Mouse (Mus musculus) heart, postnatal 0 days (tissue): Measurements from ENCODE around the gene Txndc8. TPM values are rescaled to one million over a fixed set of nuclear protein-coding genes. Genes with fewer than 3 reads are reported as not detected.

Experiments
- ATAC-seq: fragments of 200-750 bp; cut with Nextera tagmentation; 2 replicates; pipeline ENCODE4 v1.8.0; 2017; ENCODE audit warnings: low read depth, moderate number of reproducible peaks, moderate library complexity; ENCODE audit not compliant: insufficient read depth
- DNase-seq: peaks from one replicate; pipeline ENCODE4 v3.0.0-alpha.2; 2016; ENCODE audit warnings: low spot score
- H3K27ac ChIP-seq: fragments of 300-500 bp; sonication (generic); 2 replicates; pipeline ENCODE4 v1.5.1; 2014; ENCODE audit warnings: low read depth, mild to moderate bottlenecking
- H3K27me3 ChIP-seq: fragments of 300-500 bp; sonication (generic); 2 replicates; pipeline ENCODE4 v1.6.1; 2014; ENCODE audit warnings: low read length, mixed read lengths; ENCODE audit not compliant: control insufficient read depth, insufficient read depth
- H3K36me3 ChIP-seq: fragments of 300-500 bp; sonication (generic); replicated peaks from 2 replicates; pipeline ENCODE4 v1.6.1; 2014; ENCODE audit warnings: low read length, mixed read lengths; ENCODE audit not compliant: control insufficient read depth, insufficient read depth
- H3K4me1 ChIP-seq: fragments of 300-500 bp; sonication (generic); 2 replicates; pipeline ENCODE4 v1.6.1; 2014; ENCODE audit warnings: antibody characterized with exemption; ENCODE audit not compliant: control insufficient read depth, insufficient read depth
- H3K4me2 ChIP-seq: fragments of 300-500 bp; sonication (generic); 2 replicates; pipeline ENCODE4 v1.6.1; 2014; ENCODE audit warnings: low read depth, mild to moderate bottlenecking, low read length, moderate library complexity
- H3K4me3 ChIP-seq: fragments of 300-500 bp; sonication (generic); 2 replicates; pipeline ENCODE4 v1.5.1; 2014; ENCODE audit warnings: low read depth, low read length
- H3K9ac ChIP-seq: fragments of 300-500 bp; sonication (generic); replicated peaks from 2 replicates; pipeline ENCODE4 v1.6.1; 2014; ENCODE audit warnings: low read depth, low read length, mixed read lengths
- H3K9me3 ChIP-seq: fragments of 300-500 bp; sonication (generic); replicated peaks from 2 replicates; pipeline ENCODE4 v1.6.1; 2016; ENCODE audit warnings: low read length; ENCODE audit not compliant: control insufficient read depth
- CTCF ChIP-seq: IDR thresholded peaks from 2 replicates; pipeline ENCODE4 v1.5.1; 2016; ENCODE audit warnings: antibody characterized with exemption, control low read depth, low read depth
- EP300 ChIP-seq: IDR thresholded peaks from 2 replicates; pipeline ENCODE4 v1.6.1; 2016; ENCODE audit warnings: antibody characterized with exemption, low read depth
- WGBS: fragments of 180-500 bp; shearing (Covaris S2); extraction: QIAGEN DNeasy Blood & Tissue Kit; methylation state at CpG from one replicate; pipeline ENCODE4 v1.1.7; 2014; 5-methylcytosine and 5-hydroxymethylcytosine counted together
- polyA plus RNA-seq: library from polyadenylated mRNA; unstranded; fragments of >200 nt; fragmentation: Nextera tagmentation; extraction: Ambion mirVana; gene quantifications from 2 replicates; pipeline ENCODE4 v1.2.1, GENCODE M21; 2015
- total RNA-seq: library from RNA; depleted of rRNA; stranded (reverse); fragments of >200 nt; gene quantifications from 2 replicates; pipeline ENCODE4 v1.2.3, GENCODE M21; 2014; ENCODE audit warnings: low replicate concordance

Gene Txndc8
- total and polyA plus RNA-seq, 2 experiments from 2014 or later = not detected

- DNase-seq = no peak
- no peak overlapping the region for H3K4me2 ChIP-seq
- WGBS = 95% methylated on average over 1 of the region's 1 CpGs
Observed at GRCm38 (mm10) chr4:57952891-57953290, 56.0 kb downstream of the Txndc8 start.

GRCm38 (mm10) chr4:57952416-57952815 is 56.5 kb downstream of the Txndc8 start:
- Histone ChIP-seq H3K4me3 (no peak overlapping the region), H3K9me3 (no peaks in the 10 kb centered on the region), H3K36me3 (peaks cover 43% of the 10 kb centered on the region), H3K27me3 (no peaks in the 10 kb centered on the region), H3K27ac (no peak overlapping the region), H3K4me1 (peaks cover 17% of the 10 kb centered on the region), H3K9ac (no peak overlapping the region), H3K4me2 (no peak overlapping the region)
- TF ChIP-seq CTCF (no peak), EP300 (no peak)
- ATAC-seq (no peak), DNase-seq (no peak)
- 90% methylated on average over 3 of the region's 3 CpGs for WGBS

More at GRCm38 (mm10) chr4:57952891-57953290, 56.0 kb downstream of the Txndc8 start:
- peaks cover 39% of the 10 kb centered on the region for H3K36me3 ChIP-seq
- H3K9me3 ChIP-seq = no peaks in the 10 kb centered on the region
- no peaks in the 10 kb centered on the region for H3K27me3 ChIP-seq
- H3K27ac ChIP-seq = no peak overlapping the region
- no peak for ATAC-seq
- H3K9ac ChIP-seq = no peak overlapping the region
- peaks cover 18% of the 10 kb centered on the region for H3K4me1 ChIP-seq
- TF ChIP-seq CTCF = no peak
- no peak for TF ChIP-seq EP300
- no peak overlapping the region for H3K4me3 ChIP-seq

- 93% methylated on average over 6 of the region's 6 CpGs for WGBS
- H3K36me3 ChIP-seq = peaks cover 65% of the 10 kb centered on the region
- H3K9ac ChIP-seq = no peak overlapping the region
- TF ChIP-seq CTCF (no peak), EP300 (no peak)
- no peak for ATAC-seq
- H3K27me3 ChIP-seq = no peaks in the 10 kb centered on the region
- no peak overlapping the region for H3K4me2 ChIP-seq
- H3K4me1 ChIP-seq = peaks cover 6% of the 10 kb centered on the region
- no peak overlapping the region for H3K4me3 ChIP-seq
- H3K27ac ChIP-seq = no peak overlapping the region
- H3K9me3 ChIP-seq = no peaks in the 10 kb centered on the region
- no peak for DNase-seq
Observed at GRCm38 (mm10) chr4:57949866-57950265, 59.1 kb downstream of the Txndc8 start.

- H3K9me3 ChIP-seq = no peaks in the 10 kb centered on the region
- ATAC-seq (no peak), DNase-seq (no peak)
- H3K27me3 ChIP-seq = no peaks in the 10 kb centered on the region
- H3K4me3 ChIP-seq = no peak overlapping the region
- H3K9ac ChIP-seq = no peak overlapping the region
- peaks cover 81% of the 10 kb centered on the region for H3K36me3 ChIP-seq
- H3K27ac ChIP-seq = no peak overlapping the region
- TF ChIP-seq CTCF = no peak
- TF ChIP-seq EP300 = no peak
- WGBS = 87% methylated on average over 4 of the region's 4 CpGs
- H3K4me2 ChIP-seq = no peak overlapping the region
- no peaks in the 10 kb centered on the region for H3K4me1 ChIP-seq
Observed at GRCm38 (mm10) chr4:57947476-57947875, 61.4 kb downstream of the Txndc8 start.

GRCm38 (mm10) chr4:57947036-57947435 is 61.9 kb downstream of the Txndc8 start:
- Histone ChIP-seq H3K27ac (no peak overlapping the region), H3K9ac (no peak overlapping the region), H3K36me3 (peaks cover 81% of the 10 kb centered on the region), H3K9me3 (no peaks in the 10 kb centered on the region), H3K4me3 (no peak overlapping the region), H3K4me2 (no peak overlapping the region), H3K27me3 (no peaks in the 10 kb centered on the region), H3K4me1 (no peaks in the 10 kb centered on the region)
- DNase-seq = no peak
- no peak for TF ChIP-seq EP300
- no peak for TF ChIP-seq CTCF
- 78% methylated on average over 10 of the region's 10 CpGs for WGBS
- ATAC-seq = no peak

- Histone ChIP-seq H3K27ac (no peak overlapping the region), H3K4me1 (no peaks in the 10 kb centered on the region), H3K27me3 (no peaks in the 10 kb centered on the region), H3K36me3 (peaks cover 42% of the 10 kb centered on the region), H3K9ac (no peak overlapping the region), H3K4me3 (no peak overlapping the region), H3K4me2 (no peak overlapping the region), H3K9me3 (no peaks in the 10 kb centered on the region)
- ATAC-seq (no peak), DNase-seq (no peak)
- no peak for TF ChIP-seq CTCF
- TF ChIP-seq EP300 = no peak
- WGBS = 70% methylated on average over 2 of the region's 2 CpGs
Observed at GRCm38 (mm10) chr4:57942892-57943291, 66.0 kb downstream of the Txndc8 start.
